Mouse (Mus musculus) T-cell, adult 66 days (primary cell): Measurements from ENCODE around the gene Olfr617. TPM values are rescaled to one million over a fixed set of nuclear protein-coding genes. Genes with fewer than 3 reads are reported as not detected.

ENCODE experiments used
- total RNA-seq, 2 experiments: library from RNA; stranded (reverse); gene quantifications; 3 replicates in 1 of 2; 4 replicates in 1 of 2; pipeline ENCODE4 v1.2.4; 2023

The Olfr617 gene
- total RNA-seq, result not detected

GRCm38 (mm10) chr7:103572761-103573160, at the start of gene Olfr617:
Gene Olfr617 (plus strand): TSS chr7:103573061.

GRCm38 (mm10) chr7:103542617-103543016, 30.2 kb upstream of the Olfr617 start, which contains the start of gene Olfr612:
Gene Olfr612 (minus strand): TSS chr7:103542717.

GRCm38 (mm10) chr7:103547774-103548173, 25.1 kb upstream of the Olfr617 start, which contains the start of gene Olfr613:
Gene Olfr613 (plus strand): TSS chr7:103548074.

GRCm38 (mm10) chr7:103555779-103556178, 17.1 kb upstream of the Olfr617 start, which contains the start of gene Olfr615:
Gene Olfr615 (plus strand): TSS chr7:103556079.

DNA sequence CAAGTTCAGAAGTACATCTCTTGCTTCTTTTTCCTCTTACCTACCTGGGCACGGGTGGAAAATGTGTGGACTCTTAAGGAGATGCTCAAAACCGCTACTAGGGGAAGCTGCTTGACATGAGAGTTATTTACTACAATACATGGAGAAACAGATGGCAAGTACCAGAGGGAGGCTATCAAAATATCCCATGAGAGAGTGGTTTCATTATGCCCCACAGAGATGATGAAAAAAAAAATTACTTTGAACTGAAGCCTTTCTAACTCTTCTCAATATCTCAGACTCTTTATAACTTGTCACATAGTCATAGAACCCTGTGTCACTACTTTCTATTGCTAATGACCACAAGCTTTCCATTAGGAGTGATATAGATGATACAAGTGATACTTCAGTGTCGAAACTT, 3.8 kb upstream of the Olfr617 start, which contains the start of gene Olfr616:
Olfr616 (minus strand) TSS at position 101 of the 400 bp plus-strand sequence.

GRCm38 (mm10) chr7:103589803-103590202, 16.9 kb downstream of the Olfr617 start, which contains the start of gene Olfr618:
Gene Olfr618 (plus strand): TSS chr7:103590103.

DNA sequence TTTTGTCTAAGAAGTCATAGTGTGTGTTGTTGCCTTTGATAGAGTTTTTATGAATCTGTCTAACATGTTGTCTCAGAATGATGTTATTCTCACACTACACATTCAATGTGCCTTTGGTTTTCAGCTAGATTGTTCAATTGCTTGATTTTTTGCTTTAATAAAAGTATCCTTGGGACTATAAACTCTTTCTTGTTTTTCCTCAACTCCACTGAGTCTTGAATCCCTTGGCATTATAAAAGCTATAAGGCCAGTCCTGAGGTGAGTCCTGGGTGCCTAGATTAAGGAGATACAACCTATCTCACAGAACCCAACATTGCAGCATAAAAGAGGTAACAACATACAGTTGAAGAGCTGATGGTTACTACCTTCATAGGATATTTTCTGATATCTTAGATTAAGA, 27.4 kb downstream of the Olfr617 start, which contains the start of gene Olfr619:
Olfr619 (plus strand) TSS at position 301 of the 400 bp plus-strand sequence.

GRCm38 (mm10) chr7:103612434-103612833, 39.6 kb downstream of the Olfr617 start, which contains the start of gene Olfr620:
Gene Olfr620 (minus strand): TSS chr7:103612534.

Other genes with a start within 250 kb of the Olfr617 start
- not detected for gene Olfr598, start 249.5 kb upstream of the Olfr617 start, total RNA-seq
- gene Olfr599, start 237.1 kb upstream of the Olfr617 start, total RNA-seq, result not detected
- gene Olfr600, start 223.4 kb upstream of the Olfr617 start, total RNA-seq, result not detected
- not detected for gene Olfr601, start 210.4 kb upstream of the Olfr617 start, total RNA-seq
- not detected for gene Olfr603, start 186.9 kb upstream of the Olfr617 start, total RNA-seq
- not detected for gene Usp17lc, start 158.0 kb upstream of the Olfr617 start, total RNA-seq
- not detected for gene Olfr605, start 127.6 kb upstream of the Olfr617 start, total RNA-seq
- gene Olfr606, start 124.0 kb upstream of the Olfr617 start, total RNA-seq, result not detected
- not detected for gene Olfr607, start 108.9 kb upstream of the Olfr617 start, total RNA-seq
- not detected for gene Olfr608, start 103.2 kb upstream of the Olfr617 start, total RNA-seq
- not detected for gene Olfr609, start 75.0 kb upstream of the Olfr617 start, total RNA-seq
- not detected for gene Olfr610, start 60.9 kb upstream of the Olfr617 start, total RNA-seq
- gene Olfr611, start 52.2 kb upstream of the Olfr617 start, total RNA-seq, result not detected
- not detected for gene Olfr612, start 30.3 kb upstream of the Olfr617 start, total RNA-seq
- gene Olfr613, start 25.0 kb upstream of the Olfr617 start, total RNA-seq, result not detected
- not detected for gene Olfr615, start 17.0 kb upstream of the Olfr617 start, total RNA-seq
- not detected for gene Olfr616, start 3.9 kb upstream of the Olfr617 start, total RNA-seq
- gene Olfr618, start 17.0 kb downstream of the Olfr617 start, total RNA-seq, result not detected
- gene Olfr619, start 27.5 kb downstream of the Olfr617 start, total RNA-seq, result not detected
- gene Olfr620, start 39.5 kb downstream of the Olfr617 start, total RNA-seq, result not detected
- not detected for gene Olfr622, start 69.6 kb downstream of the Olfr617 start, total RNA-seq
- not detected for gene Olfr623, start 90.6 kb downstream of the Olfr617 start, total RNA-seq
- gene Olfr624, start 98.1 kb downstream of the Olfr617 start, total RNA-seq, result not detected
- gene Olfr625-ps1, start 109.7 kb downstream of the Olfr617 start, total RNA-seq, result not detected
- not detected for gene Olfr243, start 141.6 kb downstream of the Olfr617 start, total RNA-seq
- gene Olfr628, start 157.3 kb downstream of the Olfr617 start, total RNA-seq, result not detected
- not detected for gene Olfr629, start 171.9 kb downstream of the Olfr617 start, total RNA-seq
- not detected for gene Olfr630, start 184.3 kb downstream of the Olfr617 start, total RNA-seq
- not detected for gene Olfr69, start 198.5 kb downstream of the Olfr617 start, total RNA-seq
- gene Olfr68, start 206.6 kb downstream of the Olfr617 start, total RNA-seq, result not detected
- not detected for gene Olfr67, start 218.8 kb downstream of the Olfr617 start, total RNA-seq
- gene Hbb-bt, start 240.9 kb downstream of the Olfr617 start, total RNA-seq, result 1 to 10 TPM; 2.3 to 5.7 TPM